In genomic region chr3:87887400-87887799, GRCm38 (mm10) we compare ENCODE assay signal across 12 mouse cellular contexts. TPM values are rescaled to one million over a fixed set of nuclear protein-coding genes. Genes with fewer than 3 reads are reported as not detected.
A peak's percentile ranks its signal among the peaks of the same experiment; 100 is the strongest.
DNase-seq lines count a peak whose midpoint lies in the region; ATAC-seq and TF ChIP-seq lines count a peak whose summit lies in the region.
"Not testable (repeated sequence)": the region's sequence is repeated elsewhere in the genome, so short reads cannot be mapped to it uniquely, and the experiment has no call there.
"Had no signal": no experiment of that assay in that cellular context is flagged by ENCODE, and none has a peak within 500 bp of the region (broad histone marks: within the 10 kb centered on the region; RNA-seq: fewer than 3 reads in every experiment).

No protein-coding gene starts in this region.

- intact Hi-C loops in heart, adult 2 months (cut with DNase I): loop anchor here (1.0 to 2.0 kb wide), 2 partner anchors 19 to 31 kb away; partner anchors contain the start of genes Hdgf and Mrpl24

- TF ChIP-seq RAD21 in MEL (IDR thresholded peaks at IDR 0.05; ENCODE audit: low read depth, low read length): peak; percentile 40

- not testable (repeated sequence) for TF ChIP-seq EP300 in MEL (IDR thresholded peaks at IDR 0.05; ENCODE audit: low read depth in 1 of 2, low read length in 2 of 2); heart, adult 2 months (IDR thresholded peaks at IDR 0.05; ENCODE audit: insufficient read depth, low read depth, low read length); lung, postnatal 0 days (IDR thresholded peaks at IDR 0.05)

- not testable (repeated sequence) for H3K27me3 ChIP-seq in MEL (ENCODE audit: control insufficient read depth in 1 of 2, insufficient read depth in 2 of 2, low read length in 2 of 2); heart, adult 2 months (ENCODE audit: control insufficient read depth, insufficient read depth, low read length); lung, postnatal 0 days (replicated peaks; ENCODE audit: insufficient read depth, low read length)

- not testable (repeated sequence) for H3K4me3 ChIP-seq in MEL (ENCODE audit: control insufficient read depth in 1 of 2, insufficient read depth in 1 of 2, low read depth in 2 of 2, low read length in 2 of 2); heart, adult 2 months; layer of hippocampus, adult 2 months; lung, postnatal 0 days (ENCODE audit: low read depth, low read length)

- DNase-seq in A20 (ENCODE audit: low read depth, low spot score) (peak; percentile 50), MEL (ENCODE audit: low read depth, low spot score) (peak; percentile 47), ZHBTc4 (ENCODE audit: low read depth, low spot score) (peak; percentile 47)
- not testable (repeated sequence) for DNase-seq in heart, adult 2 months; layer of hippocampus, adult 2 months (ENCODE audit: low spot score in 2 of 2); lung, postnatal 0 days (ENCODE audit: low spot score)

- H3K36me3 ChIP-seq in MEL (ENCODE audit: control insufficient read depth in 1 of 2, insufficient read depth in 2 of 2, low read length in 2 of 2): peaks cover 0 to 14% of the 10 kb centered on the region in 2 experiments; a peak in 2 of 4 replicates
- H3K36me3 ChIP-seq in heart, adult 2 months (ENCODE audit: control insufficient read depth, insufficient read depth, low read length): peaks cover 15% of the 10 kb centered on the region
- not testable (repeated sequence) for H3K36me3 ChIP-seq in lung, postnatal 0 days (ENCODE audit: insufficient read depth, low read length)

- H3K27ac ChIP-seq in MEL (ENCODE audit: control insufficient read depth, low read depth, low read length); heart, adult 2 months; layer of hippocampus, adult 2 months; lung, postnatal 0 days (ENCODE audit: low read length): not testable (repeated sequence)

- 79% methylated on average over 4 of the region's 4 CpGs for WGBS in heart, adult 2 months
- 77% methylated on average over 4 of the region's 4 CpGs for WGBS in lung, postnatal 0 days

- H3K79me2 ChIP-seq in MEL (ENCODE audit: control insufficient read depth, insufficient read depth, low read length, poor library complexity): peaks cover 26% of the 10 kb centered on the region
- H3K79me2 ChIP-seq in heart, adult 2 months (replicated peaks; ENCODE audit: control insufficient read depth, insufficient read depth, low read length): not testable (repeated sequence)

- H3K4me1 ChIP-seq in MEL (ENCODE audit: control insufficient read depth in 1 of 2, insufficient read depth in 2 of 2, low read length in 2 of 2): peaks cover 3 to 19% of the 10 kb centered on the region in 2 experiments; a peak in 3 of 4 replicates
- not testable (repeated sequence) for H3K4me1 ChIP-seq in heart, adult 2 months (ENCODE audit: control insufficient read depth, insufficient read depth, low read length)
- H3K4me1 ChIP-seq in lung, postnatal 0 days (ENCODE audit: insufficient read depth, low read depth, low read length): peaks cover 15% of the 10 kb centered on the region

- ATAC-seq in lung, postnatal 0 days: not testable (repeated sequence)

- not testable (repeated sequence) for H3K4me2 ChIP-seq in lung, postnatal 0 days (replicated peaks; ENCODE audit: low read depth, low read length)

- not testable (repeated sequence) for H3K9me3 ChIP-seq in MEL (replicated peaks; ENCODE audit: insufficient read depth, low read length); lung, postnatal 0 days (ENCODE audit: low read length)

- H3K9ac ChIP-seq in MEL (ENCODE audit: control insufficient read depth, low read depth, low read length, poor library complexity, severe bottlenecking); heart, adult 2 months (ENCODE audit: low read depth, low read length); lung, postnatal 0 days (replicated peaks; ENCODE audit: low read depth): not testable (repeated sequence)

- TF ChIP-seq CTCF in MEL (IDR thresholded peaks at IDR 0.05 in 2 of 3, conservative IDR thresholded peaks at IDR 0.05 in 1 of 3; ENCODE audit: control insufficient read depth in 1 of 3, insufficient read depth in 1 of 3, low read depth in 2 of 3, low read length in 3 of 3, poor library complexity in 1 of 3, severe bottlenecking in 1 of 3): peak; percentile 15 to 50 (median 24); a peak in 3 of 6 replicates
- 0 out of 2 replicates have a peak, but pooled peaks have one; percentile 12 for TF ChIP-seq CTCF in heart, adult 2 months (IDR thresholded peaks at IDR 0.05)
- peak; percentile 25; the same call in 1 of the 2 replicates for TF ChIP-seq CTCF in layer of hippocampus, adult 2 months (conservative IDR thresholded peaks at IDR 0.05)
- peak; percentile 41 for TF ChIP-seq CTCF in lung, postnatal 0 days (IDR thresholded peaks at IDR 0.05)

- TF ChIP-seq POLR2A in MEL (IDR thresholded peaks at IDR 0.05; ENCODE audit: control insufficient read depth in 1 of 2, insufficient read depth in 1 of 2, low read depth in 1 of 2, low read length in 2 of 2, poor library complexity in 1 of 2); heart, adult 2 months (IDR thresholded peaks at IDR 0.05; ENCODE audit: insufficient read depth, low read depth, low read length): not testable (repeated sequence)

TF ChIP-seq in MEL, 35 proteins besides CTCF, POLR2A, EP300 and RAD21:
- TF ChIP-seq SMC3 (IDR thresholded peaks at IDR 0.05; ENCODE audit: low read depth, low read length) (peak; percentile 49), ZC3H11A (IDR thresholded peaks at IDR 0.05; ENCODE audit: low read depth, low read length) (0 out of 2 replicates have a peak, but pooled peaks have one; percentile 41)

RNA-seq across cellular contexts. Expression of gene Prcc, which starts 2.0 kb away (rescaled TPM):
- 43.2 and 47.0 TPM in 2 replicates for total RNA-seq in MEL (2012; rRNA removed)
- polyA plus RNA-seq in MEL (2012; ENCODE audit: insufficient read depth in 1 of 2, insufficient read length in 2 of 2, low read depth in 1 of 2, low replicate concordance in 2 of 2, missing spikeins in 1 of 2): 10 to 100 TPM in 1 of 2 experiments, not detected in 1; 65.9 TPM
- 10 to 100 TPM; 46.7 to 50.7 TPM for total RNA-seq in heart, adult 2 months (2021)
- 27.6 and 35.9 TPM in 2 replicates for polyA plus RNA-seq in heart, adult 2 months (2012; rRNA removed)
- 10 to 100 TPM; 58.0 to 60.0 TPM for total RNA-seq in layer of hippocampus, adult 2 months (2021)
- 9.7 and 9.8 TPM in 2 replicates for polyA plus RNA-seq in lung, postnatal 0 days (2015; fragmentation: Nextera tagmentation; extraction: Ambion mirVana)

RNA-seq across cellular contexts. Expression of gene Hdgf, which starts 18.7 kb away (rescaled TPM):
- total RNA-seq in MEL (2012; rRNA removed): 505 and 519 TPM in 2 replicates
- 1,000 to 10,000 TPM in 1 of 2 experiments, 100 to 1,000 TPM in 1; 369 to 1,503 TPM for polyA plus RNA-seq in MEL (2012; ENCODE audit: insufficient read depth in 1 of 2, insufficient read length in 2 of 2, low read depth in 1 of 2, low replicate concordance in 2 of 2, missing spikeins in 1 of 2)
- 100 to 1,000 TPM; 106 to 125 TPM for total RNA-seq in heart, adult 2 months (2021)
- 61.6 and 99.5 TPM in 2 replicates for polyA plus RNA-seq in heart, adult 2 months (2012; rRNA removed)
- total RNA-seq in layer of hippocampus, adult 2 months (2021): 100 to 1,000 TPM; 140 to 146 TPM
- polyA plus RNA-seq in lung, postnatal 0 days (2015; fragmentation: Nextera tagmentation; extraction: Ambion mirVana): 186 and 199 TPM in 2 replicates

RNA-seq across cellular contexts. Expression of gene Mrpl24, which starts 31.9 kb away (rescaled TPM):
- total RNA-seq in MEL (2012; rRNA removed): 59.5 and 66.2 TPM in 2 replicates
- 10 to 100 TPM in 1 of 2 experiments, not detected in 1; 77.3 TPM for polyA plus RNA-seq in MEL (2012; ENCODE audit: insufficient read depth in 1 of 2, insufficient read length in 2 of 2, low read depth in 1 of 2, low replicate concordance in 2 of 2, missing spikeins in 1 of 2)
- total RNA-seq in heart, adult 2 months (2021): 10 to 100 TPM; 70.4 to 71.9 TPM
- polyA plus RNA-seq in heart, adult 2 months (2012; rRNA removed): 53.3 and 88.7 TPM in 2 replicates
- total RNA-seq in layer of hippocampus, adult 2 months (2021): 10 to 100 TPM; 54.3 to 55.1 TPM
- polyA plus RNA-seq in lung, postnatal 0 days (2015; fragmentation: Nextera tagmentation; extraction: Ambion mirVana): 61.6 and 66.6 TPM in 2 replicates

RNA-seq across cellular contexts. Expression of gene Sh2d2a, which starts 40.8 kb away (rescaled TPM):
- total RNA-seq in MEL (2012; rRNA removed): not detected in 2 replicates
- polyA plus RNA-seq in MEL (2012; ENCODE audit: insufficient read depth in 1 of 2, insufficient read length in 2 of 2, low read depth in 1 of 2, low replicate concordance in 2 of 2, missing spikeins in 1 of 2): not detected
- under 1 TPM; 0.05 to 0.27 TPM for total RNA-seq in heart, adult 2 months (2021)
- polyA plus RNA-seq in heart, adult 2 months (2012; rRNA removed): 0.41 and 0.70 TPM in 2 replicates
- not detected for total RNA-seq in layer of hippocampus, adult 2 months (2021)
- 0.25 and 0.29 TPM in 2 replicates for polyA plus RNA-seq in lung, postnatal 0 days (2015; fragmentation: Nextera tagmentation; extraction: Ambion mirVana)
- total RNA-seq: gastrocnemius, adult 8-10 months had no signal
- polyA plus RNA-seq: embryonic facial prominence, embryonic 10.5 days; embryonic facial prominence, embryonic 14.5 days; forebrain, embryonic 13.5 days; hindbrain, embryonic 12.5 days; hindbrain, embryonic 16.5 days had no signal

RNA-seq across cellular contexts. Expression of gene Isg20l2, which starts 42.7 kb away (rescaled TPM):
- total RNA-seq in MEL (2012; rRNA removed): 61.4 and 71.8 TPM in 2 replicates
- 10 to 100 TPM in 1 of 2 experiments, not detected in 1; 45.0 TPM for polyA plus RNA-seq in MEL (2012; ENCODE audit: insufficient read depth in 1 of 2, insufficient read length in 2 of 2, low read depth in 1 of 2, low replicate concordance in 2 of 2, missing spikeins in 1 of 2)
- total RNA-seq in heart, adult 2 months (2021): 10 to 100 TPM; 10.6 to 10.9 TPM
- 6.2 and 10.8 TPM in 2 replicates for polyA plus RNA-seq in heart, adult 2 months (2012; rRNA removed)
- 10 to 100 TPM; 14.2 to 15.8 TPM for total RNA-seq in layer of hippocampus, adult 2 months (2021)
- polyA plus RNA-seq in lung, postnatal 0 days (2015; fragmentation: Nextera tagmentation; extraction: Ambion mirVana): 22.5 and 24.9 TPM in 2 replicates
